Mouse (Mus musculus): ENCODE measurements at regions not wholly inside any gene's neighbourhood (a gene's known extent, or its start where the extent isn't known, plus 50 kb on each side); places are given as distances from the start of the nearest gene placed in this dataset.
A peak's percentile ranks its signal among the peaks of the same experiment; 100 is the strongest.

DNA sequence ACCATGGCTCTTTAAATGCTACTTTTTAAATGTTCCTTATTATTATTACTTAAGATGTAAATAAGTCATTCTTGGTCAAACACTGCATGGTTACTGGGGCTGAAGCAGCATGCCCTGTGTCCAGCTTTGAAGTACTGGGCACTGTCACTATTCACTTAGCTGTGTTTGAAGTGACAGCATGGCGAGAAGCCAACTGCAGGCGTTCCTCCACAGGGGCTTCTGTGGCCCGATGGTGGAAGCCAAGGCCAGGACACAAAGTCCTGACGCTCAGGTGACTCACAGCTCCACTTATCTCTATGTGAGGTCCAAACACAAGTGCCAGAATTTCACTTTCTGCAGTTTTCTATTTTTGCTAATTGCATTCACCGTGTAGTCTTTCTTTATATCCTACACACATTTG is 65.3 kb downstream of the Cdca7 start:
- no peaks in the 10 kb centered on the region for H3K9me3 ChIP-seq
- no peaks in the 10 kb centered on the region for H3K27me3 ChIP-seq
- 65% methylated on average over 5 of the region's 5 CpGs for WGBS
- H3K9ac ChIP-seq, result no peak overlapping the region
- no peak overlapping the region for H3K4me2 ChIP-seq
- no peak overlapping the region for H3K4me3 ChIP-seq
- no peak overlapping the region for H3K27ac ChIP-seq
- H3K4me1 ChIP-seq, result no peaks in the 10 kb centered on the region
- no peak for ATAC-seq (ENCODE audit: insufficient number of reproducible peaks, low FRiP score, low TSS enrichment, low read depth)
- no peaks in the 10 kb centered on the region for H3K36me3 ChIP-seq

DNA sequence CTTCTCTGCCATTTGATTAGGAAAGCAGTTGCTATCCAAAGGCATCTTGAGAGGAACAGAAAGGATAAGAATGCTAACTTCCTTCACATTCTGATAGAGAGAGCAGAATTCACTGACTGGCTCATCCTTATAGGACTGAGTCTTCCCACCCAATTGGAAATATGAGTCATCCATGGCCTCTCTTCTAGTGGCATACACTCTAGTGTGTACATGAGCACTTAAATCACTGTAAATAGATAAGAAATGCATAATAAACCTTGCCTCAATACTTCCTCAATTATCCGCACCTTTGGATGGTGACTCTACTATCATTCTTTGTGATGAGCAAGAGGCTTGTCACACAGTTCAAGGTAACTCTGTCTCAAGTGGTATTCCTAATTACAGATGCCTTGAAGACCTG is 69.5 kb downstream of the Cdca7 start:
- no peak overlapping the region for H3K4me3 ChIP-seq
- H3K27me3 ChIP-seq, result no peaks in the 10 kb centered on the region
- no peak overlapping the region for H3K9ac ChIP-seq
- no peak overlapping the region for H3K4me2 ChIP-seq
- no peak for ATAC-seq (ENCODE audit: insufficient number of reproducible peaks, low FRiP score, low TSS enrichment, low read depth)
- WGBS, result 96% methylated on average over 1 of the region's 1 CpGs
- no peaks in the 10 kb centered on the region for H3K9me3 ChIP-seq
- no peaks in the 10 kb centered on the region for H3K36me3 ChIP-seq
- H3K27ac ChIP-seq, result no peak overlapping the region
- H3K4me1 ChIP-seq, result 0 out of 2 replicates have a peak, but pooled peaks cover 2% of the 10 kb centered on the region

DNA sequence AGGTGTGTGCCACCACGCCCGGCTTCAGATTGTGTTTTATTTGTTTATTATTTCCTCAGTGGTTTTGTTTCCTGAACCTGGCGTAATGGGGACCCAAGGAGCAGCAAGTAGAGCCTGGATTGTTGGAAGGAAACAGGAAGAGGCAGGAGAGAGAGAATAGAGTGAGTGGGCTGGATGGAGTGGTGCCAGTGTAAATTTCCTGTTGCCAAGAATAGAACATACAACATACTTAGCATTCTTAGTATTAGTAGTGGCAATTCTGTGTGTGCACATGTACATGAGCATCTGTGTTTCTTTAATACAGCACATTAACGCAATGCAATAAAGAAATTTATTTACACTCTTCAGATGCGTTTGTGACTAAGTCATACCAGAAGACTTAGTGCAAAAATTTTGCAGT is 70.5 kb downstream of the Cdca7 start:
- 49% methylated on average over 5 of the region's 5 CpGs for WGBS
- Histone ChIP-seq H3K4me1 (0 out of 2 replicates have a peak, but pooled peaks cover 2% of the 10 kb centered on the region), H3K36me3 (no peaks in the 10 kb centered on the region), H3K9me3 (no peaks in the 10 kb centered on the region), H3K27ac (no peak overlapping the region), H3K4me2 (no peak overlapping the region), H3K9ac (no peak overlapping the region), H3K27me3 (no peaks in the 10 kb centered on the region), H3K4me3 (no peak overlapping the region)
- ATAC-seq (ENCODE audit: insufficient number of reproducible peaks, low FRiP score, low TSS enrichment, low read depth), result no peak

DNA sequence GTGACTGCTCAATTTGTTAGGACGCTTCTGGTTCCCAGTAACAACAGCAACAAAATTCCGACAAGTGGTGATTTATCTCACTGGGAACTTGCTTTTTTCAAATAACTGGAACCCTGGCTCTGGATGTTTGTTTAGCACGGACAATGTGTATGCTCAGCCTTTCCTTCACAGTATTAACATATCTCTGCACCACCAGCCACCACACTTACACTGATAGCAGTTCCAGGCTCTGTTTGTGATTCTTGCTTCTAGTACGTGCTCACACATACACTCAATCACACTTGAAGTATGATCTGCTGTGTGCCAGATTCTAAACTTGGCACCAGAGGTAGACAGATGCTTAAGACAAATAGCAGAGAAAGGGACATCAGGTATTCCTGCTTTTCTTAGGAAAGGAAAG is 71.0 kb downstream of the Cdca7 start:
- Histone ChIP-seq H3K36me3 (no peaks in the 10 kb centered on the region), H3K4me1 (0 out of 2 replicates have a peak, but pooled peaks cover 2% of the 10 kb centered on the region), H3K27ac (no peak overlapping the region), H3K9me3 (no peaks in the 10 kb centered on the region), H3K4me3 (no peak overlapping the region), H3K4me2 (no peak overlapping the region), H3K27me3 (no peaks in the 10 kb centered on the region), H3K9ac (no peak overlapping the region)
- 57% methylated on average over 4 of the region's 4 CpGs for WGBS
- ATAC-seq (ENCODE audit: insufficient number of reproducible peaks, low FRiP score, low TSS enrichment, low read depth), result no peak

DNA sequence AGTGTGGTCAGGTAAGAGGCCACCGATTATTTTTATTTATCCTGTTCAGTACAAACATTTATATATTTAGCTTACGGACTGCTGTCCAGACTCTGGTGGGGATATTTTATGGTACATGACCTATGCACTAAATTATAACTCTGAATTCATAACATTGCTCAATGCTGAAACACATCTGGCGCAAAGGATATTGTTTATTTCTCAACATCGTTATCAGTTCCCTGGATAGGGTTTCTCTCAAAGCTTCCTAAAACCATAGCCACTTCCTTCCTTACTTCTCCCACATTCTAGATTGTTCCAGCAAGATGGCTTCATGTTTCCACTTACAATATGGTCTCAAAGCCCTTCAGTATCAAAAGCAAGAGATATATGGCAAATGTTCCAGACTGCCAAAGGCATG is 75.3 kb downstream of the Cdca7 start:
- ATAC-seq (ENCODE audit: insufficient number of reproducible peaks, low FRiP score, low TSS enrichment, low read depth), result no peak
- H3K27me3 ChIP-seq, result no peaks in the 10 kb centered on the region
- H3K4me1 ChIP-seq, result 0 out of 2 replicates have a peak, but pooled peaks cover 2% of the 10 kb centered on the region
- H3K27ac ChIP-seq, result no peak overlapping the region
- no peaks in the 10 kb centered on the region for H3K9me3 ChIP-seq
- no peaks in the 10 kb centered on the region for H3K36me3 ChIP-seq
- no peak overlapping the region for H3K4me3 ChIP-seq
- H3K9ac ChIP-seq, result no peak overlapping the region
- 60% methylated on average over 4 of the region's 4 CpGs for WGBS
- H3K4me2 ChIP-seq, result no peak overlapping the region

DNA sequence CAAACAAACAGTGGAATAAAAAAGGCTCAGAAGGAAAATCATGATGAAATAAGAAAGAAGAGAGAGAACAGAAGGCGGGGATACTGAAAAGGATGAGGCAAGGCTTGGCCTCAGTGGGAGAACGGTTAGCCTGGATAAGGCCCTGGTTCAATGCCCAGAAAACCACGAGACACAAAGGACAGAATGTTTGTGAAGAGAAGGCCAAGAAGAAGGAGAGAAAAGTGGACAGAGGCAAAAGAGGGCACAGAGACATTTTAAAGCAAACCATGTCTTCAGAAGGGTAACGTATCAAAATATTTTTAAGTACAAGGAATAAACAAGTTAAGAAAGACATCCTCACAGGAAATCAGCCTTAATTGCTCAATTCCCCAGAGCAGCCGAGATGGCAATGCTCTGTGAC is 78.6 kb downstream of the Cdca7 start:
- Histone ChIP-seq H3K27ac (no peak overlapping the region), H3K36me3 (no peaks in the 10 kb centered on the region), H3K4me1 (peaks cover 24% of the 10 kb centered on the region), H3K9me3 (no peaks in the 10 kb centered on the region), H3K4me2 (no peak overlapping the region), H3K9ac (no peak overlapping the region), H3K27me3 (no peaks in the 10 kb centered on the region), H3K4me3 (no peak overlapping the region)
- 84% methylated on average over 5 of the region's 5 CpGs for WGBS
- ATAC-seq (ENCODE audit: insufficient number of reproducible peaks, low FRiP score, low TSS enrichment, low read depth), result no peak

DNA sequence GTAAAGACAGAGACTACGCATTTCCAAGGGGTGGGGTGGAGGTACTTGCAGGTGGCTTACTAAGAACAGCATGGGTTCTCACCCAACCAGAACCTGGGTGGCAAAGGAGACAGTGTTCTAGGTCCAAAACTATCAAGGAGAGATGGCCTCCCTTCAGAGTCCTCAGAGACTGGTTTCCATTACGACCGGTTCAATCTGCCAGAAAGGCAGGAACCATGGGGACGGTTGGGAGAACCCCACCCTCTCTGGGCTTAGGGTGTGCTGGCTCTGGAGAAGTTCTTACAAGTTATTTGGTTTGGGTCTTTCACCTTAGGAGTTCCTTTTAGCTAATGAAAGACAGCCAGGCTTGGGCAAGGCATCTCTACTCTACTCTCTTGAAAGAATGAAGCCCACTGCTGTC is 79.2 kb downstream of the Cdca7 start:
- H3K4me3 ChIP-seq, result no peak overlapping the region
- H3K9me3 ChIP-seq, result no peaks in the 10 kb centered on the region
- no peak for ATAC-seq (ENCODE audit: insufficient number of reproducible peaks, low FRiP score, low TSS enrichment, low read depth)
- H3K27ac ChIP-seq, result no peak overlapping the region
- H3K36me3 ChIP-seq, result no peaks in the 10 kb centered on the region
- WGBS, result 83% methylated on average over 4 of the region's 4 CpGs
- H3K27me3 ChIP-seq, result no peaks in the 10 kb centered on the region
- no peak overlapping the region for H3K9ac ChIP-seq
- peaks cover 24% of the 10 kb centered on the region for H3K4me1 ChIP-seq
- no peak overlapping the region for H3K4me2 ChIP-seq

DNA sequence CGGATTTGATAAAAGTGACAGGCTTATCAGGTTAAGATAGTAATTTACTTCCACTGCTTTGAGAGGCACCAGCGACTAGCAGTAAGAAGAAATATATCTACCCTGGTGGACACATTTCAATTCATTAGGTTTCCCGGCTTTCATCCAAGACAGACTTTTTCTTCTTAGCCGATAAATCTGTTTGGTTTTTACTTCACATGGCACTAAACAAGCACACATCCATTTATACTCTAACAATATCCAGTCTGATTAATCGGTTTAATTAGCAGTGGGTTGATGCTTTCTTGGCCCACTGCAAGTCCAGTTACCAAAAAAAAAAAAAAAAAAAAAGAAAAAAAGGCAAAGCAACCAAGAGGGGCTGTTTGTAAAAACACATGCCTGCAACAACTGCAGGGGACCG is 79.6 kb downstream of the Cdca7 start:
- 54% methylated on average over 6 of the region's 6 CpGs for WGBS
- Histone ChIP-seq H3K4me3 (no peak overlapping the region), H3K4me1 (peaks cover 24% of the 10 kb centered on the region), H3K27ac (no peak overlapping the region), H3K9ac (no peak overlapping the region), H3K9me3 (no peaks in the 10 kb centered on the region), H3K36me3 (no peaks in the 10 kb centered on the region), H3K27me3 (no peaks in the 10 kb centered on the region), H3K4me2 (no peak overlapping the region)
- ATAC-seq (ENCODE audit: insufficient number of reproducible peaks, low FRiP score, low TSS enrichment, low read depth), result no peak

DNA sequence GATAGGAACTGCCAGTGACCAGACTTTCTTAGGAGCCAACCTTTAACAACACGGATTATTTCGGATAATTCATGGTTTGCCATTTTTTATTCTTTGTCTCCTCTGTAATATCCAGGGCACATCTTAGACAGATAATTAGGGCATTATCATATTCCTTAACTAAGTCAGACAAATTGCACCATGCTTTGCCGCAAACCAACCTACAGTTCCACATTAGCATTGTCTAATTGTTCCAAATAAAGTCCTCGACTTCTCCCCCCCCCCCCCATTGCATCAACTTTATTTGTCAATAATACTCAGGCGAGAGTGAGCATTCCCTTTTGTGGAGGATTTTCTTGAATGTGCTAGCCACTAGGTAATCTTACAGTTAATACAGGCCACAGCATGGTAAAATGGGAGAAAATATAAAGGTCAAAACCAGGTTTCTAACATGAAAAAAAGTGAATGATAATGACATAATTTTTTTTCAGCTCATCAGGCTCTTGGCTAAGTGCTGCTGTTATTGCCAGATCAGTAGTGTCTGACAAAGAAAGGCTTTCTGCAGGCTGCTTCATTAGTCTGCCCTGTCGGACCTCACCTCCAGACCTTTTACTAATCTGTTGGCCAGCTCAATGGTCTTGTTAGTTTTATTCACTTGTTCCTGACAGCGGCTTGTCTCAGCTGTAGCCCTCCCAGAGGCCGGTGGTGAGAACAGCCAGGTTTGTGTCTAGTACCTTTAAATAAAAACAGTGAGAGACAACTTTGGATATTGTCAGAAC is 80.3 kb downstream of the Cdca7 start:
- H3K4me3 ChIP-seq, result no peak overlapping the region
- H3K9ac ChIP-seq, result no peak overlapping the region
- no peaks in the 10 kb centered on the region for H3K36me3 ChIP-seq
- H3K4me1 ChIP-seq, result peaks cover 24% of the 10 kb centered on the region
- no peak overlapping the region for H3K4me2 ChIP-seq
- WGBS, result 64% methylated on average over 8 of the region's 8 CpGs
- no peak overlapping the region for H3K27ac ChIP-seq
- H3K27me3 ChIP-seq, result no peaks in the 10 kb centered on the region
- no peak for ATAC-seq (ENCODE audit: insufficient number of reproducible peaks, low FRiP score, low TSS enrichment, low read depth)
- H3K9me3 ChIP-seq, result no peaks in the 10 kb centered on the region

DNA sequence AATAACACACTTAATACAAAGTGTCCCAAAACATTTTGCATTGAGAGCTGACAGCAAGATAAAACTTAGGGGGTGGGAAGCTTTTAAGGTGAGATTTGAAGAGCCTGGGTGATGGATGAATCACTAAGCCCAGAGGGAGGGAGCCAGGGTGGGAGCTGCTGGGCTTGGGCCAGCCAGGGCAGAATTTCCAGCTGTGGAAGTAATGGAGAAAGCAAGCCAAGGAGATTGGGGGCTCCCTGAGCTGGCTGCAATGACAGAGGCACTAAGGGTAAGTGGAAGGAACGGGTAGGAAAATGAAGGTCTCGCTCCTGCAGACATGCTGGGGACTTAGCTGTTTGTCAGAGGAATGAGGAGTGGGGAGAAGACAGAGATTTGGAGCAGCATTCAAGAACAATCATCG is 81.2 kb downstream of the Cdca7 start:
- Histone ChIP-seq H3K36me3 (no peaks in the 10 kb centered on the region), H3K9ac (no peak overlapping the region)

DNA sequence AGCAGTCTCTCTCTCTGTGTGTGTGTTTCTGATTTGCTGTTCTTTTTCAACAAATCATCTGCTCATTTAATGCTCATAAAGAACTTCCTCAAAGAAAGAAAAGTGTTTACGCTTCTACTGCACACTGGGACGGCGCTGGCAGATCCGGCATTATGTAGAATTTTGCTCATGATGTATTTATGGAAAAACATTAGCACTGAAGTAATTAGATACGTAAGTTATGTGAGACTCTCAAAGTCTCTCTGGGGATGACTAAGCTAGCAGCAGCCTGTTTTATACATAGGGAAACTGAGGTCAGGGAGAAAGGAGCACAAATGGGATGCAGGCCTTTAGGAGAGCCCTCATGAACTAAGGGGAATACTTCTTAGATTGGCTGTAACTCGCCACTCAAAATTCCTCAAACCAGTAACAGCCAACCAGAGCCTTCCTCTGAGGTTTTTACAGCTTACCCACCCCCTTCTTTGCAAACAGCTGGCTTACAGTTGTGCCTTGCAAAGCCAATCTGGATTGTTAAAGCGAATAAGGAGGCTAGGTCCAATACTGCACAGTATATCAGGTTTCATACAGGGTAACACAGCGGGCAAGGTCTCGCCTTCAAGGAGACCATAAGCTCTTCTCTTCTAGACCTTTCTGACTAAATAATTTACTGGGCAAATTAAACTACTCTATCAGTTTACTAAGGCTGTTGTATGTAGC is 81.8 kb downstream of the Cdca7 start:
- 24% methylated on average over 9 of the region's 9 CpGs for WGBS
- no peak overlapping the region for H3K9ac ChIP-seq
- peak overlapping the region; percentile 8; the same call in 1 of the 2 replicates for H3K4me2 ChIP-seq

More for the DNA sequence above, 81.2 kb downstream of the Cdca7 start:
- ATAC-seq (ENCODE audit: insufficient number of reproducible peaks, low FRiP score, low TSS enrichment, low read depth), result no peak
- H3K27me3 ChIP-seq, result no peaks in the 10 kb centered on the region
- no peaks in the 10 kb centered on the region for H3K9me3 ChIP-seq
- 13% methylated on average over 3 of the region's 3 CpGs for WGBS
- H3K27ac ChIP-seq, result peak overlapping the region; percentile 79
- H3K4me2 ChIP-seq, result no peak overlapping the region
- no peak overlapping the region for H3K4me3 ChIP-seq
- peaks cover 24% of the 10 kb centered on the region for H3K4me1 ChIP-seq

DNA sequence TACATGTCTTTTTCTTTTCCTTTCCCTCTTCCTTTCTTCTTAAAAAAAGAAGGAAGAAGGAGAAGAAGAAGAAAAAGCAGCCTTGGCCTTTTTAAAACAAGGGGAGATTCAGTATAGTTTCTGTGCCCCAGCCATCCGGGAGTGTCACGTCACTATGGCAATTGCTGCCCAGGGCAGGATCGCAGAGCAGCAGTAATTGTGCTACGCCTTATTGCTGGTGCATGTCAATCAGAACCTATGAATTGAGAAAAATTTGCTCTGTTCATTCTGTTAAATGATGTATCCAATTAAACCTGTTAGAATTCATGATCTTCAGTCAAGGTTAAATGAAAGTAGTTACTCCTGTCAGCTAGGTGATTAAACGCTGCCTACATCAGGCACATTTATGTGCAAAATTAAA is 85.4 kb downstream of the Cdca7 start:
- H3K27ac ChIP-seq, result no peak overlapping the region
- no peak for ATAC-seq (ENCODE audit: insufficient number of reproducible peaks, low FRiP score, low TSS enrichment, low read depth)
- WGBS, result 64% methylated on average over 5 of the region's 5 CpGs
- no peak overlapping the region for H3K4me3 ChIP-seq
- H3K9ac ChIP-seq, result no peak overlapping the region
- H3K4me1 ChIP-seq, result peaks cover 24% of the 10 kb centered on the region
- H3K9me3 ChIP-seq, result no peaks in the 10 kb centered on the region
- H3K27me3 ChIP-seq, result no peaks in the 10 kb centered on the region
- H3K4me2 ChIP-seq, result no peak overlapping the region
- H3K36me3 ChIP-seq, result no peaks in the 10 kb centered on the region

More for the DNA sequence above, 81.8 kb downstream of the Cdca7 start:
- H3K4me3 ChIP-seq, result no peak overlapping the region
- H3K4me1 ChIP-seq, result peaks cover 24% of the 10 kb centered on the region
- no peaks in the 10 kb centered on the region for H3K36me3 ChIP-seq
- peak overlapping the region; percentile 79 for H3K27ac ChIP-seq
- peak; percentile 83 for ATAC-seq (ENCODE audit: insufficient number of reproducible peaks, low FRiP score, low TSS enrichment, low read depth)
- no peaks in the 10 kb centered on the region for H3K9me3 ChIP-seq
- H3K27me3 ChIP-seq, result no peaks in the 10 kb centered on the region
